Mouse (Mus musculus): Measurements from ENCODE around the gene Macrod2.

Macrod2 gene

GRCm38 (mm10) chr2:141700759-141701452 is 1305.8 kb downstream of the Macrod2 start:
- CTCF ChIA-PET, result no interaction called here

GRCm38 (mm10) chr2:141711785-141712184 is 1316.7 kb downstream of the Macrod2 start:
- CTCF ChIA-PET, result no interaction called here

GRCm38 (mm10) chr2:141712265-141712664 is 1317.2 kb downstream of the Macrod2 start:
- CTCF ChIA-PET, result no interaction called here

GRCm38 (mm10) chr2:141715061-141715460 is 1320.0 kb downstream of the Macrod2 start:
- CTCF ChIA-PET, result no interaction called here

- CTCF ChIA-PET, result no interaction called here
Observed at GRCm38 (mm10) chr2:141722531-141722930, 1327.4 kb downstream of the Macrod2 start.

GRCm38 (mm10) chr2:141728998-141729397 is 1333.9 kb downstream of the Macrod2 start:
- CTCF ChIA-PET, result no interaction called here

GRCm38 (mm10) chr2:141736685-141737456 is 1341.8 kb downstream of the Macrod2 start:
- CTCF ChIA-PET, result no interaction called here

GRCm38 (mm10) chr2:141738702-141739101 is 1343.6 kb downstream of the Macrod2 start:
- CTCF ChIA-PET, result no interaction called here

GRCm38 (mm10) chr2:141740318-141740717 is 1345.2 kb downstream of the Macrod2 start:
- CTCF ChIA-PET, result no interaction called here

GRCm38 (mm10) chr2:141800236-141800635 is 1405.1 kb downstream of the Macrod2 start:
- CTCF ChIA-PET, result no interaction called here

GRCm38 (mm10) chr2:141800909-141801308 is 1405.8 kb downstream of the Macrod2 start:
- CTCF ChIA-PET, result no interaction called here

- CTCF ChIA-PET, result interaction anchor here (0.6 kb wide), 1 partner anchor 59 kb away, joined by 3 read pairs; no protein-coding TSS in a partner anchor
Observed at GRCm38 (mm10) chr2:141816266-141816665, 1421.2 kb downstream of the Macrod2 start.

GRCm38 (mm10) chr2:141817546-141818180 is 1422.6 kb downstream of the Macrod2 start:
- CTCF ChIA-PET, result no interaction called here

GRCm38 (mm10) chr2:141820795-141821194 is 1425.7 kb downstream of the Macrod2 start:
- CTCF ChIA-PET, result no interaction called here

- CTCF ChIA-PET, result no interaction called here
Observed at GRCm38 (mm10) chr2:141825606-141826495, 1430.7 kb downstream of the Macrod2 start.

- CTCF ChIA-PET, result no interaction called here
Observed at GRCm38 (mm10) chr2:141830496-141830895, 1435.4 kb downstream of the Macrod2 start.

GRCm38 (mm10) chr2:141831515-141831914 is 1436.4 kb downstream of the Macrod2 start:
- CTCF ChIA-PET, result no interaction called here

GRCm38 (mm10) chr2:141834156-141834782 is 1439.2 kb downstream of the Macrod2 start:
- CTCF ChIA-PET, result no interaction called here

- CTCF ChIA-PET, result no interaction called here
Observed at GRCm38 (mm10) chr2:141844408-141845175, 1449.5 kb downstream of the Macrod2 start.

- CTCF ChIA-PET, result no interaction called here
Observed at GRCm38 (mm10) chr2:141859220-141859619, 1464.1 kb downstream of the Macrod2 start.

Measured in spleen, embryonic (tissue).